Mouse (Mus musculus) bone marrow, adult 2 months (tissue): ENCODE results near the gene Ascc2. TPM values are rescaled to one million over a fixed set of nuclear protein-coding genes. Genes with fewer than 3 reads are reported as not detected.

Experiments
- H3K27ac ChIP-seq: fragments of 200-500 bp; 2 replicates; pipeline ENCODE4 v1.5.1; 2012; ENCODE audit warnings: low read depth, mild to moderate bottlenecking, control low read depth, inconsistent platforms, low read length; ENCODE audit not compliant: control insufficient read depth, poor library complexity, insufficient read depth
- H3K4me1 ChIP-seq: fragments of 200-500 bp; 2 replicates; pipeline ENCODE4 v1.6.1; 2011; ENCODE audit warnings: low read length; ENCODE audit not compliant: control insufficient read depth, insufficient read depth
- H3K4me3 ChIP-seq: fragments of 200-500 bp; replicated peaks from 2 replicates; pipeline ENCODE3; 2011; ENCODE audit warnings: mild to moderate bottlenecking, low read depth, low read length, control low read depth; ENCODE audit not compliant: control insufficient read depth
- CTCF ChIP-seq: fragments of 200-500 bp; IDR thresholded peaks from 2 replicates; pipeline ENCODE4 v1.5.1; 2011; ENCODE audit warnings: low read length, control low read depth; ENCODE audit not compliant: control insufficient read depth, insufficient read depth
- POLR2A ChIP-seq: fragments of 200-500 bp; IDR thresholded peaks from 2 replicates; pipeline ENCODE4 v1.6.1; 2011; ENCODE audit warnings: low read depth, mild to moderate bottlenecking, control low read depth, low read length, borderline replicate concordance; ENCODE audit not compliant: control insufficient read depth
- WGBS: fragments of 180-500 bp; shearing (Covaris S2); methylation state at CpG from one replicate; pipeline ENCODE4 v1.1.7; 2018; 5-methylcytosine and 5-hydroxymethylcytosine counted together
- polyA plus RNA-seq: library from polyadenylated mRNA; stranded (reverse); fragments of >200 nt; gene quantifications from 2 replicates; pipeline ENCODE4 v1.2.4, GENCODE M21; 2011; ENCODE audit warnings: low replicate concordance; ENCODE audit not compliant: missing spikeins, insufficient read depth, insufficient read length

Ascc2 gene
- polyA plus RNA-seq, 1 experiment = 18.1 TPM

DNA sequence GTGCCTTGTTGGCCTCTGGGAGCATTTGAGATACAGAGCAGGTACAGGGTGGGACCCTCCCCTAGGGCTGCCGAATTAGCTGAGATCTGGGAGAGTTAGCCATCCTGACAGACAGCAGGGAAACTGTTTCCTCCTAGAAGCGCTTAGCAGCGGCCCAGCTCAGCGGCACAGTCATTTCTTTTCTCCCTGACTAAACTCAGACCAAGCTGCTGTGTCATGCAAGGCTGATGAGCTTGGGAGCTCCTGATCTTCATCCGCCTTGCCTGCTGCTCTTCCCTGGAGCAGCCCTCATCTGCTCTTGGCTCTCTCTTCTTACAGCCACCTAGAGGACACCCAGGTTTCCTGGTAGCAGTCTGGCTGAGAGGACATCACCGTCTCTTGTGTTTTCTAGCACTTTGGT lies 46.6 kb downstream of the Ascc2 start:
- no peak for TF ChIP-seq CTCF
- no peak for TF ChIP-seq POLR2A
- Histone ChIP-seq H3K4me3 (no peak overlapping the region), H3K4me1 (peaks cover 3% of the 10 kb centered on the region; the same call in 1 of the 2 replicates), H3K27ac (no peak overlapping the region)
- 82% methylated on average over 6 of the region's 6 CpGs for WGBS

DNA sequence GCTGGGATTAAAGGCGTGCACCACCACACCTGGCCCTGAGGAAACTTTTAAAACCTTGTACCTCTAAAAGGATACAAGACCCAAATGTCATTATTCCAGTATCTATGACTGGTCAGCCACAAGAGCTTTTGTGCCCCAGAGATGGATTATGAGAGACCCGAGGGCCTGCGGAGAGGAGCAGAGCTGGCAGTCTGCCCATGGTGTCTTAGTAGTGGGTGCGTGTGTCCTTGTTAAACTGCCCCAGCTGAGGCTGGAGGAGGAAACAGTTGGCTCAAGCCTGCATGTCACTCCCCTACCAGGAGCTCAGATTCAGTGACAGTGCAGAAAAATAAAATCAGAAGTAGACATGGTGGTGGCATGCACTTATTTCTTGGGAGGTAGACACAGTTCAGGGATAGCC lies 47.5 kb downstream of the Ascc2 start:
- 64% methylated on average over 4 of the region's 4 CpGs for WGBS
- TF ChIP-seq CTCF (no peak), POLR2A (no peak)

DNA sequence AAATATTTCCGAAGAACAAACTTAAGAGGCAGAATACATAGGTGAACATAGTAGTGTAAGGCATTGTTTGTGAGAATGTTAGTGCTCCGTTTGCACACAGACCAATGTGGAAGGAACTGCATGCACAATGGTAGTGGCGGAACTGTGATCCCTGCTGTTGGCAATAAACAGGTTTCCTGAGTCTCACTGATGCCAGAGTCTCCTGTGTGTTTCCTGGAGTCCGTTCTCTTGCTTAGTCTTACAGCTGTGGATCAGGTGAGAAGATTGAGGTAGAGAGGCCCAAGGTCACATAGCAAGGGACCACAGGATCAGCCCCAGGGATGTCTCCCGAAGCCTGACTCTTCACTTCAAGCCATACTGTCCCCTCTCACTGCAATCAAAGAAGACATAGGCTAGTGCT lies 48.0 kb downstream of the Ascc2 start:
- no peak for TF ChIP-seq POLR2A
- TF ChIP-seq CTCF = no peak
- Histone ChIP-seq H3K27ac (no peak overlapping the region), H3K4me1 (peaks cover 3% of the 10 kb centered on the region; the same call in 1 of the 2 replicates), H3K4me3 (no peak overlapping the region)
- WGBS = 74% methylated on average over 5 of the region's 5 CpGs

More for the DNA sequence above, 47.5 kb downstream of the Ascc2 start:
- no peak overlapping the region for H3K27ac ChIP-seq
- H3K4me3 ChIP-seq = no peak overlapping the region
- peaks cover 3% of the 10 kb centered on the region; the same call in 1 of the 2 replicates for H3K4me1 ChIP-seq

DNA sequence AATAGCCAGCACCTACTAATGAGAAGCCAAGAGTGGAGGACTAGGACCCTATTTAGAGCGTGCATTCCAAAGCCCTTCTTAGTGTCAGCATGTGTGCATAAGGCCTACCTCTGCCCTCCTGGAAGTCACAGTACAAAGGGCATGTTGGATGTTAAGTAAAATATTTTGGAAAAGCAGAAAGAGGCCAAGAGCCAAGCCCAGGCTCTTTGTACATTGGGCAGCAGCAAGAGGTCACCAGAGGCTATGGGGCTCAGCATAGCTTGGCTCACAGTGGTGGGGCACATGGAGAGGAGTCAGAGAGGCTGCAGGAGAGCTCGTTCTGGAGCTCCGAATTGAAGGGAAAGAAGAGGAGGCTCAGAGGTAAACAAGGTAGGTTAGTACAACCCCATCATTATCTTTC lies 49.5 kb downstream of the Ascc2 start:
- no peak overlapping the region for H3K4me3 ChIP-seq
- TF ChIP-seq CTCF (no peak), POLR2A (no peak)
- H3K27ac ChIP-seq = no peak overlapping the region
- peaks cover 3% of the 10 kb centered on the region; the same call in 1 of the 2 replicates for H3K4me1 ChIP-seq
- 82% methylated on average over 3 of the region's 3 CpGs for WGBS

DNA sequence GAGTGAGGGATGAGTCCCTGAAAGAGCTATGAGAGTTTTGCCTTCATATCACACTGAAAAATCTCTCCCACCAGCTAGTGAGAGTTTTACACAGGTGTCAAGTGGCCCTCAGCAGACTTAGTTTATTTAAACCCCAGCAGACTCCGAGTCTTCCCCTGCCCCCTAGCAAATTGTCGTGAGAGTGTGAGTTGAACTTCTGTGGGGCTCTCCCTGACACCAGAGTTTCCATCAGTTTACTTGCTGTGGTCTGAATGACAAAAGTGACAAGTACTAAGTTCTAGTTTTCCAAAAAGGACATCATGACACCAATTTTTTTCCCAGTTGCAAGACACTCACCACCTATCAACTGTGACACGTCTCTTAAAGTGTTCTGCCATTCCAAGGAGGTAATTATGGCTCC lies 50.3 kb downstream of the Ascc2 start:
- Histone ChIP-seq H3K4me3 (no peak overlapping the region), H3K27ac (no peak overlapping the region), H3K4me1 (peaks cover 3% of the 10 kb centered on the region; the same call in 1 of the 2 replicates)
- TF ChIP-seq POLR2A (no peak), CTCF (no peak)
- WGBS = 73% methylated on average over 3 of the region's 3 CpGs

DNA sequence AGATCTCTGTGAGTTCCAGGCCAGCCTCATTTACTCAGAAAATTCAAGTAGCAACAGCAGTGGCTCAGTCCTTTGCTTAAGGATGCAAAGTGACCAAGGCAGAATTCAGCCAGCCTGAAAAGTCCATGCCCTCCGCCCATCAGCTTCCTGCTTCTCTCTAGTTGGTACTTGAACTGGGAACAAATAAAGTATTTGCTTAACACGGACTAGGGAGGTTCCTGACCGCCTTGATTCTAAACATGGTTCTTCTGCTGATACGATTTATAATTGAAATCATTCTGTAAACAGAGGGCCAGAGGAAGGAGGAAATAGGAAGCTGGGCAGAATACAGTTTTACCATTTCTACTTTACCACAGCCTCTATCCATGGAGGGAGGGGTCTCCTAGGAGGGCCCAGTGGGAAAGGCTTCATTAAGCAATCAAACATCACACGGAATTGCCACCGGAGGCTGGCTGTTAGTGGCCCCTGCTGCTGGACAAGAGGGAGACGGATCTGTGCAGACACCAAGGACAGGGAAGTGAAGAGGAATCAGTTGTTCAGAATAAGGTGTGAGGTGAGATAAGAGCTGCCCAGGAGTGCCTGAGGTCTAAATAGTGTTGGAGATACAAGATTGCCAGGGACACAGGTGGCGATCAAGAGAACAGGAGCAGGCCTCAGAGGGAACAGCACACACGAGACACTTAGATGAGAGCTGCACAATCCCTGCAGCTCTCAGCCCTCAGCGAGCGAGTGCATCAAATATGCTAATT lies 51.3 kb downstream of the Ascc2 start:
- TF ChIP-seq POLR2A = no peak
- no peaks in the 10 kb centered on the region for H3K4me1 ChIP-seq
- WGBS = 39% methylated on average over 11 of the region's 11 CpGs

DNA sequence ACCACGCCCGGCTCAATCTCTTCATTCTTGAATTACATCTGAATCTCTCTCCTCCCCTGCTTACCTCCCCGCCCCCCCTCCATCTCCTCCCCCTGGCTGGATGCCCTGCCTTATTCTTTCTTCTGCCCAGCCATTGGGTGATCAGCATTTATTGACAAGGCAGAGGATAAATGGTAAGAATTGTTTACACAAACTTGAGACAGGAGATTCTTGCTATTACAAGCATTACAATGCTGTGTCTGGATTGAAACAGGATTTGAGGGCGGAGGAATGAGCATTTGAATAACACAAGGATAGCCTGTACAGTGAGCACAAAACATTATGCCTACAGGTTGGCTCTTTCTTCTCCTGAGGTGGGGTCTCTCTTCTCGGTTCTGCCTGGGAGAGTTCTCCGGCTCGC lies 52.8 kb downstream of the Ascc2 start:
- H3K4me1 ChIP-seq = no peaks in the 10 kb centered on the region
- H3K27ac ChIP-seq = no peak overlapping the region
- 82% methylated on average over 7 of the region's 7 CpGs for whole genome bisulfite sequencing
- no peak for TF ChIP-seq POLR2A
- TF ChIP-seq CTCF = no peak
- no peak overlapping the region for H3K4me3 ChIP-seq

More for the DNA sequence above, 51.3 kb downstream of the Ascc2 start:
- H3K4me3 ChIP-seq = no peak overlapping the region
- H3K27ac ChIP-seq = no peak overlapping the region

DNA sequence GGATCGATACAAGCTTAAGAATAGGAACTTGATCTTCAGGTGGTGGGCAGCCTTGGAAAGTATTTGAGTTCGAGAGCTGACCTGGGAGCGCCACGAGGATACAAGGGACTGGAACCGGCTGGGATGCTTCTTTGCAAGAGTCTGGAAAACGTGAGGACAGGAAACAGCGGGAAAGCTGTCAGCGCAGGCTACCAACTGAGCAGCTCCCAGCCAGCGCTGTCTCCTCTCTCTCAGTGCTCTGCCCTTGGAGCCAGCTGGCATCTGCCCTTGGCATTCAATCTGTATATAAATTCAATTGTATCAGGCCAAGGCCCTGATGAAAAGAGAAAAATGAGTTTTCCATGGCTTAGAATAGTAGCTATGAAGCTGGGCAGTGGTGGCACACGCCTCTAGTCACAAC lies 53.7 kb downstream of the Ascc2 start:
- TF ChIP-seq POLR2A (no peak), CTCF (no peak)
- H3K27ac ChIP-seq = no peak overlapping the region
- H3K4me1 ChIP-seq = no peaks in the 10 kb centered on the region
- WGBS = 84% methylated on average over 10 of the region's 10 CpGs
- no peak overlapping the region for H3K4me3 ChIP-seq
